Mouse (Mus musculus) neural tube, embryonic 11.5 days (tissue): Measurements from ENCODE around the gene Hcn2. TPM values are rescaled to one million over a fixed set of nuclear protein-coding genes. Genes with fewer than 3 reads are reported as not detected.
A peak's percentile ranks its signal among the peaks of the same experiment; 100 is the strongest.

Experiments used
- ATAC-seq: fragments of 200-750 bp; cut with Nextera tagmentation; 2 replicates; pipeline ENCODE4 v1.8.0; 2017; ENCODE audit warnings: moderate number of reproducible peaks, mild to moderate bottlenecking, moderate TSS enrichment, moderate library complexity; ENCODE audit not compliant: insufficient read depth, low FRiP score, low TSS enrichment
- DNase-seq: peaks from one replicate; pipeline ENCODE4 v3.0.0-alpha.2; 2015; ENCODE audit warnings: low spot score
- H3K27ac ChIP-seq: fragments of 300-500 bp; sonication (generic); 2 replicates; pipeline ENCODE4 v1.5.1; 2014; ENCODE audit warnings: low read depth, mild to moderate bottlenecking, low read length
- H3K27me3 ChIP-seq: fragments of 300-500 bp; sonication (generic); 2 replicates; pipeline ENCODE4 v1.6.1; 2014; ENCODE audit warnings: mild to moderate bottlenecking, low read length, mixed read lengths; ENCODE audit not compliant: control insufficient read depth, insufficient read depth
- H3K36me3 ChIP-seq: fragments of 300-500 bp; sonication (generic); 2 replicates; pipeline ENCODE4 v1.6.1; 2014; ENCODE audit warnings: mild to moderate bottlenecking, low read length, moderate library complexity, mixed read lengths; ENCODE audit not compliant: control insufficient read depth, insufficient read depth
- H3K4me1 ChIP-seq: fragments of 300-500 bp; sonication (generic); 2 replicates; pipeline ENCODE4 v1.6.1; 2014; ENCODE audit warnings: low read length, mixed read lengths; ENCODE audit not compliant: control insufficient read depth, insufficient read depth
- H3K4me2 ChIP-seq: fragments of 300-500 bp; sonication (generic); 2 replicates; pipeline ENCODE4 v1.6.1; 2014; ENCODE audit warnings: low read depth, mild to moderate bottlenecking, moderate library complexity
- H3K4me3 ChIP-seq: fragments of 300-500 bp; sonication (generic); 2 replicates; pipeline ENCODE4 v1.5.1; 2014; ENCODE audit warnings: low read depth, low read length
- H3K9ac ChIP-seq: fragments of 300-500 bp; sonication (generic); 2 replicates; pipeline ENCODE4 v1.6.1; 2014; ENCODE audit warnings: mild to moderate bottlenecking, low read length
- H3K9me3 ChIP-seq: fragments of 300-500 bp; sonication (generic); 2 replicates; pipeline ENCODE4 v1.6.1; 2016; ENCODE audit warnings: low read length; ENCODE audit not compliant: control insufficient read depth
- WGBS: fragments of 180-500 bp; shearing (Covaris S2); extraction: QIAGEN DNeasy Blood & Tissue Kit; methylation state at CpG from one replicate; pipeline ENCODE4 v1.1.7; 2014; 5-methylcytosine and 5-hydroxymethylcytosine counted together
- polyA plus RNA-seq: library from polyadenylated mRNA; unstranded; fragments of >200 nt; fragmentation: Nextera tagmentation; extraction: Ambion mirVana; gene quantifications from 2 replicates; pipeline ENCODE4 v1.2.1, GENCODE M21; 2014

Gene Hcn2
- polyA plus RNA-seq, 1 experiment from 2014 or later = 0.57 TPM

- Histone ChIP-seq H3K9ac (no peak overlapping the region), H3K36me3 (no peaks in the 10 kb centered on the region), H3K4me2 (no peak overlapping the region), H3K27me3 (peaks cover 34% of the 10 kb centered on the region), H3K27ac (no peak overlapping the region), H3K4me3 (0 out of 2 replicates have a peak overlapping the region, but pooled peaks have one; percentile 0), H3K4me1 (peaks cover 3% of the 10 kb centered on the region; the same call in 1 of the 2 replicates), H3K9me3 (no peaks in the 10 kb centered on the region)
- WGBS = 16% methylated on average over 15 of the region's 15 CpGs
- ATAC-seq = no peak
- DNase-seq = no peak
These were observed 61.6 kb downstream of the Hcn2 start for GRCm38 (mm10) chr10:79778006-79778405.

- H3K4me1 ChIP-seq = peaks cover 5% of the 10 kb centered on the region; the same call in 1 of the 2 replicates
- no peak overlapping the region for H3K27ac ChIP-seq
- H3K27me3 ChIP-seq = peaks cover 36% of the 10 kb centered on the region
- H3K9me3 ChIP-seq = no peaks in the 10 kb centered on the region
- ATAC-seq (no peak), DNase-seq (no peak)
- 19% methylated on average over 2 of the region's 2 CpGs for WGBS
- no peaks in the 10 kb centered on the region for H3K36me3 ChIP-seq
- H3K9ac ChIP-seq = no peak overlapping the region
- H3K4me3 ChIP-seq = no peak overlapping the region
- no peak overlapping the region for H3K4me2 ChIP-seq
These were observed 62.8 kb downstream of the Hcn2 start for GRCm38 (mm10) chr10:79779193-79779592.

GRCm38 (mm10) chr10:79779784-79780663 lies 63.6 kb downstream of the Hcn2 start:
- H3K4me3 ChIP-seq = peak overlapping the region; percentile 26
- H3K9me3 ChIP-seq = no peaks in the 10 kb centered on the region
- H3K9ac ChIP-seq = no peak overlapping the region
- ATAC-seq = peak; percentile 87
- H3K27ac ChIP-seq = 0 out of 2 replicates have a peak overlapping the region, but pooled peaks have one; percentile 20
- WGBS = 2% methylated on average over 55 of the region's 55 CpGs
- peak; percentile 96 for DNase-seq
- peaks cover 8% of the 10 kb centered on the region; the same call in 1 of the 2 replicates for H3K4me1 ChIP-seq
- H3K4me2 ChIP-seq = peak overlapping the region; percentile 45
- peaks cover 37% of the 10 kb centered on the region for H3K27me3 ChIP-seq
- no peaks in the 10 kb centered on the region for H3K36me3 ChIP-seq

GRCm38 (mm10) chr10:79780664-79781015 lies 64.2 kb downstream of the Hcn2 start:
- DNase-seq (peak; percentile 63), ATAC-seq (no peak; the same call in 1 of the 2 replicates)
- H3K36me3 ChIP-seq = no peaks in the 10 kb centered on the region
- peak overlapping the region; percentile 26 for H3K4me3 ChIP-seq
- H3K27me3 ChIP-seq = peaks cover 37% of the 10 kb centered on the region
- peak overlapping the region; percentile 45 for H3K4me2 ChIP-seq
- 0 out of 2 replicates have a peak overlapping the region, but pooled peaks have one; percentile 20 for H3K27ac ChIP-seq
- H3K9me3 ChIP-seq = no peaks in the 10 kb centered on the region
- 2% methylated on average over 13 of the region's 13 CpGs for WGBS
- no peak overlapping the region for H3K9ac ChIP-seq
- peaks cover 8% of the 10 kb centered on the region; the same call in 1 of the 2 replicates for H3K4me1 ChIP-seq

GRCm38 (mm10) chr10:79781139-79781538 lies 64.7 kb downstream of the Hcn2 start:
- DNase-seq = no peak
- Histone ChIP-seq H3K4me2 (peak overlapping the region; percentile 45), H3K4me3 (no peak overlapping the region), H3K27me3 (peaks cover 37% of the 10 kb centered on the region), H3K9me3 (no peaks in the 10 kb centered on the region), H3K4me1 (peaks cover 8% of the 10 kb centered on the region; the same call in 1 of the 2 replicates), H3K36me3 (no peaks in the 10 kb centered on the region), H3K27ac (no peak overlapping the region), H3K9ac (no peak overlapping the region)
- no peak for ATAC-seq
- 34% methylated on average over 21 of the region's 21 CpGs for WGBS

GRCm38 (mm10) chr10:79781956-79782355 lies 65.5 kb downstream of the Hcn2 start:
- Histone ChIP-seq H3K9ac (no peak overlapping the region), H3K27me3 (peaks cover 34% of the 10 kb centered on the region)

GRCm38 (mm10) chr10:79783050-79783449 lies 66.6 kb downstream of the Hcn2 start:
- DNase-seq (no peak), ATAC-seq (no peak)
- 66% methylated on average over 7 of the region's 7 CpGs for WGBS
- Histone ChIP-seq H3K36me3 (no peaks in the 10 kb centered on the region), H3K4me1 (peaks cover 5% of the 10 kb centered on the region; the same call in 1 of the 2 replicates), H3K4me2 (no peak overlapping the region), H3K9me3 (no peaks in the 10 kb centered on the region), H3K27ac (no peak overlapping the region), H3K27me3 (peaks cover 25% of the 10 kb centered on the region), H3K4me3 (no peak overlapping the region), H3K9ac (no peak overlapping the region)

More at GRCm38 (mm10) chr10:79781956-79782355, 65.5 kb downstream of the Hcn2 start:
- no peaks in the 10 kb centered on the region for H3K36me3 ChIP-seq
- 42% methylated on average over 5 of the region's 5 CpGs for WGBS
- H3K4me1 ChIP-seq = peaks cover 8% of the 10 kb centered on the region; the same call in 1 of the 2 replicates
- DNase-seq = no peak
- no peak overlapping the region for H3K27ac ChIP-seq
- H3K4me2 ChIP-seq = no peak overlapping the region
- no peaks in the 10 kb centered on the region for H3K9me3 ChIP-seq
- ATAC-seq = no peak
- no peak overlapping the region for H3K4me3 ChIP-seq

- DNase-seq (peak; percentile 64), ATAC-seq (no peak)
- Histone ChIP-seq H3K27me3 (peaks cover 15% of the 10 kb centered on the region), H3K4me1 (0 out of 2 replicates have a peak, but pooled peaks cover 4% of the 10 kb centered on the region), H3K27ac (no peak overlapping the region), H3K9ac (no peak overlapping the region), H3K9me3 (no peaks in the 10 kb centered on the region), H3K4me3 (no peak overlapping the region), H3K36me3 (no peaks in the 10 kb centered on the region), H3K4me2 (no peak overlapping the region)
- WGBS = 38% methylated on average over 27 of the region's 27 CpGs
These were observed 67.7 kb downstream of the Hcn2 start for GRCm38 (mm10) chr10:79783920-79784800.
